Mouse (Mus musculus): ENCODE measurements at regions not wholly inside any gene's neighbourhood (a gene's known extent, or its start where the extent isn't known, plus 50 kb on each side); places are given as distances from the start of the nearest gene placed in this dataset.

- ATAC-seq = no peak
Measured at GRCm38 (mm10) chr19:26484322-26484721, 120.5 kb upstream of the Smarca2 start.

- no peak for ATAC-seq
Measured at GRCm38 (mm10) chr19:26492806-26493205, 112.0 kb upstream of the Smarca2 start.

GRCm38 (mm10) chr19:26501064-26501463 is 103.8 kb upstream of the Smarca2 start:
- ATAC-seq = no peak

GRCm38 (mm10) chr19:26504027-26504426 is 100.8 kb upstream of the Smarca2 start:
- ATAC-seq = no peak

GRCm38 (mm10) chr19:26506802-26507201 is 98.0 kb upstream of the Smarca2 start:
- no peak for ATAC-seq

GRCm38 (mm10) chr19:26507986-26508385 is 96.9 kb upstream of the Smarca2 start:
- no peak for ATAC-seq

- ATAC-seq = no peak
Measured at GRCm38 (mm10) chr19:26508616-26509015, 96.2 kb upstream of the Smarca2 start.

GRCm38 (mm10) chr19:26509240-26509639 is 95.6 kb upstream of the Smarca2 start:
- ATAC-seq = no peak

- no peak for ATAC-seq
Measured at GRCm38 (mm10) chr19:26510185-26510584, 94.7 kb upstream of the Smarca2 start.

- no peak for ATAC-seq
Measured at GRCm38 (mm10) chr19:26510887-26511286, 94.0 kb upstream of the Smarca2 start.

- ATAC-seq = no peak
Measured at GRCm38 (mm10) chr19:26511756-26512155, 93.1 kb upstream of the Smarca2 start.

GRCm38 (mm10) chr19:26524583-26524982 is 80.3 kb upstream of the Smarca2 start:
- ATAC-seq = no peak

GRCm38 (mm10) chr19:26531390-26531789 is 73.5 kb upstream of the Smarca2 start:
- ATAC-seq = no peak

- ATAC-seq = no peak
Measured at GRCm38 (mm10) chr19:26532509-26532908, 72.3 kb upstream of the Smarca2 start.

- ATAC-seq = no peak
Measured at GRCm38 (mm10) chr19:26545671-26546070, 59.2 kb upstream of the Smarca2 start.

- no peak for ATAC-seq
Measured at GRCm38 (mm10) chr19:26547522-26547921, 57.3 kb upstream of the Smarca2 start.

- ATAC-seq = no peak
Measured at GRCm38 (mm10) chr19:26548562-26549270, 56.1 kb upstream of the Smarca2 start.

- no peak for ATAC-seq
Measured at GRCm38 (mm10) chr19:26550299-26550698, 54.6 kb upstream of the Smarca2 start.

All from activated CD4-positive, CD25-positive, alpha-beta regulatory T cell, adult 4 months (primary cell).